Mouse (Mus musculus) embryonic fibroblast, embryonic 13.5 days (primary cell): ENCODE measurements around the gene Fam53b.

Source experiments
- CTCF ChIP-seq: IDR thresholded peaks from 2 replicates; pipeline ENCODE4 v1.5.1; 2011; ENCODE audit warnings: mild to moderate bottlenecking, control low read depth, low read length, moderate library complexity, borderline replicate concordance; ENCODE audit not compliant: insufficient read depth
- POLR2A ChIP-seq: IDR thresholded peaks from 2 replicates; pipeline ENCODE4 v1.6.1; 2011; ENCODE audit warnings: low read depth, mild to moderate bottlenecking, control low read depth, low read length, moderate library complexity

DNA sequence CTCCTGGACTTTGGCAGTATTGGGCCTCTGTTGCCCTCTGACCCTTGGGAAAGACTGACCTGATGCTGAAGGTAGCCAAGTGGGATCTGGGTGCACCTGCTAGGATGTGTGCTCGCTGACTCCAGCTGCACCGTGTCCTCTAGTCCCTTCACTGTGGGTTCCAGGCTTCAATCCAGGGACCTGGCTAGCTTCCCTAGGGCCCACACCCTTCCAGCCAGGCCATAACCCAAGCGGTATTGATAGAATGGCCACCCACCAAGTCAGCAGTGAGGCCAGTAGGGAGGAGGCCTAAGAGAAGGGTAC is 142.9 kb downstream of the Fam53b start:
- TF ChIP-seq CTCF = no peak
- TF ChIP-seq POLR2A = no peak
